Mouse (Mus musculus) megakaryocyte, embryonic 14.5 days (primary cell): ENCODE measurements at regions not wholly inside any gene's neighbourhood (a gene's known extent, or its start where the extent isn't known, plus 50 kb on each side); places are given as distances from the start of the nearest gene placed in this dataset.

Experiments
- H3K27me3 ChIP-seq: replicated peaks from 2 replicates; pipeline ENCODE3; 2012; ENCODE audit warnings: inconsistent platforms
- H3K36me3 ChIP-seq: replicated peaks from 2 replicates; pipeline ENCODE3; 2012; ENCODE audit warnings: low read length, inconsistent platforms, mixed read lengths
- H3K4me1 ChIP-seq: 2 replicates; pipeline ENCODE4 v1.6.1; 2012; ENCODE audit warnings: inconsistent platforms
- H3K4me3 ChIP-seq: replicated peaks from 2 replicates; pipeline ENCODE3; 2012; ENCODE audit warnings: moderate library complexity, mild to moderate bottlenecking, inconsistent platforms
- H3K9me3 ChIP-seq: 2 replicates; pipeline ENCODE4 v1.6.1; 2012; ENCODE audit warnings: inconsistent platforms
- FLI1 ChIP-seq: IDR thresholded peaks from 2 replicates; pipeline ENCODE4 v1.6.1; 2012; ENCODE audit warnings: low read length, inconsistent platforms, mixed read lengths
- GATA1 ChIP-seq: IDR thresholded peaks from 3 replicates; pipeline ENCODE4 v1.6.1; 2012; ENCODE audit warnings: mixed read lengths, low read length, inconsistent platforms, borderline replicate concordance

GRCm38 (mm10) chr3:58295810-58296209 is 118.7 kb upstream of the Tsc22d2 start:
- Histone ChIP-seq H3K9me3 (no peaks in the 10 kb centered on the region), H3K36me3 (no peaks in the 10 kb centered on the region), H3K27me3 (no peaks in the 10 kb centered on the region), H3K4me3 (no peak overlapping the region), H3K4me1 (no peaks in the 10 kb centered on the region)
- no peak for TF ChIP-seq FLI1
- TF ChIP-seq GATA1: no peak

GRCm38 (mm10) chr3:58300213-58300612 is 114.3 kb upstream of the Tsc22d2 start:
- H3K27me3 ChIP-seq: no peaks in the 10 kb centered on the region
- no peak overlapping the region for H3K4me3 ChIP-seq
- no peaks in the 10 kb centered on the region for H3K9me3 ChIP-seq
- no peaks in the 10 kb centered on the region for H3K4me1 ChIP-seq
- no peaks in the 10 kb centered on the region for H3K36me3 ChIP-seq
- no peak for TF ChIP-seq GATA1
- TF ChIP-seq FLI1: no peak

GRCm38 (mm10) chr3:58300801-58301485 is 113.6 kb upstream of the Tsc22d2 start:
- TF ChIP-seq GATA1 (no peak), FLI1 (no peak)
- no peak overlapping the region for H3K4me3 ChIP-seq
- no peaks in the 10 kb centered on the region for H3K36me3 ChIP-seq
- no peaks in the 10 kb centered on the region for H3K4me1 ChIP-seq
- H3K9me3 ChIP-seq: no peaks in the 10 kb centered on the region
- no peaks in the 10 kb centered on the region for H3K27me3 ChIP-seq

- no peaks in the 10 kb centered on the region for H3K9me3 ChIP-seq
- no peaks in the 10 kb centered on the region for H3K27me3 ChIP-seq
- H3K4me3 ChIP-seq: no peak overlapping the region
- H3K4me1 ChIP-seq: no peaks in the 10 kb centered on the region
- no peaks in the 10 kb centered on the region for H3K36me3 ChIP-seq
- no peak for TF ChIP-seq FLI1
- no peak for TF ChIP-seq GATA1
Observed at GRCm38 (mm10) chr3:58302322-58302721, 112.2 kb upstream of the Tsc22d2 start.

GRCm38 (mm10) chr3:58303746-58304145 is 110.8 kb upstream of the Tsc22d2 start:
- no peaks in the 10 kb centered on the region for H3K9me3 ChIP-seq
- H3K4me1 ChIP-seq: no peaks in the 10 kb centered on the region
- TF ChIP-seq GATA1: no peak
- no peak for TF ChIP-seq FLI1
- no peak overlapping the region for H3K4me3 ChIP-seq
- no peaks in the 10 kb centered on the region for H3K27me3 ChIP-seq
- no peaks in the 10 kb centered on the region for H3K36me3 ChIP-seq

GRCm38 (mm10) chr3:58309601-58310000 is 104.9 kb upstream of the Tsc22d2 start:
- no peak for TF ChIP-seq FLI1
- no peak for TF ChIP-seq GATA1
- Histone ChIP-seq H3K9me3 (0 out of 2 replicates have a peak, but pooled peaks cover 3% of the 10 kb centered on the region), H3K27me3 (peaks cover 2% of the 10 kb centered on the region), H3K4me1 (0 out of 2 replicates have a peak, but pooled peaks cover 3% of the 10 kb centered on the region), H3K4me3 (no peak overlapping the region), H3K36me3 (no peaks in the 10 kb centered on the region)

- 0 out of 2 replicates have a peak, but pooled peaks cover 3% of the 10 kb centered on the region for H3K4me1 ChIP-seq
Observed at GRCm38 (mm10) chr3:58310390-58310789, 104.1 kb upstream of the Tsc22d2 start.

GRCm38 (mm10) chr3:58311104-58311685 is 103.3 kb upstream of the Tsc22d2 start:
- Histone ChIP-seq H3K4me1 (0 out of 2 replicates have a peak, but pooled peaks cover 3% of the 10 kb centered on the region), H3K4me3 (no peak overlapping the region), H3K9me3 (0 out of 2 replicates have a peak, but pooled peaks cover 3% of the 10 kb centered on the region), H3K36me3 (no peaks in the 10 kb centered on the region), H3K27me3 (peaks cover 2% of the 10 kb centered on the region)
- TF ChIP-seq FLI1 (no peak), GATA1 (no peak)

More at GRCm38 (mm10) chr3:58310390-58310789, 104.1 kb upstream of the Tsc22d2 start:
- H3K4me3 ChIP-seq: no peak overlapping the region
- H3K9me3 ChIP-seq: 0 out of 2 replicates have a peak, but pooled peaks cover 3% of the 10 kb centered on the region
- TF ChIP-seq GATA1 (no peak), FLI1 (no peak)
- peaks cover 2% of the 10 kb centered on the region for H3K27me3 ChIP-seq
- H3K36me3 ChIP-seq: no peaks in the 10 kb centered on the region

- Histone ChIP-seq H3K9me3 (0 out of 2 replicates have a peak, but pooled peaks cover 3% of the 10 kb centered on the region), H3K27me3 (peaks cover 2% of the 10 kb centered on the region), H3K4me3 (no peak overlapping the region), H3K36me3 (no peaks in the 10 kb centered on the region), H3K4me1 (0 out of 2 replicates have a peak, but pooled peaks cover 3% of the 10 kb centered on the region)
- no peak for TF ChIP-seq FLI1
Observed at GRCm38 (mm10) chr3:58312623-58313022, 101.9 kb upstream of the Tsc22d2 start.

- Histone ChIP-seq H3K4me3 (no peak overlapping the region), H3K36me3 (no peaks in the 10 kb centered on the region), H3K27me3 (peaks cover 2% of the 10 kb centered on the region), H3K4me1 (0 out of 2 replicates have a peak, but pooled peaks cover 3% of the 10 kb centered on the region), H3K9me3 (0 out of 2 replicates have a peak, but pooled peaks cover 3% of the 10 kb centered on the region)
- no peak for TF ChIP-seq FLI1
- TF ChIP-seq GATA1: no peak
Observed at GRCm38 (mm10) chr3:58315236-58315635, 99.3 kb upstream of the Tsc22d2 start.
